Mouse (Mus musculus) spleen, embryonic (tissue): ENCODE measurements around the gene 1700015G11Rik.

Source experiments
- CTCF ChIA-PET: fragments of 350-600 bp; sonication (Branson Sonifier 250); formaldehyde crosslinking; loops from one replicate; lab custom pipeline; 2022; lab: Charles Lee

1700015G11Rik gene

DNA sequence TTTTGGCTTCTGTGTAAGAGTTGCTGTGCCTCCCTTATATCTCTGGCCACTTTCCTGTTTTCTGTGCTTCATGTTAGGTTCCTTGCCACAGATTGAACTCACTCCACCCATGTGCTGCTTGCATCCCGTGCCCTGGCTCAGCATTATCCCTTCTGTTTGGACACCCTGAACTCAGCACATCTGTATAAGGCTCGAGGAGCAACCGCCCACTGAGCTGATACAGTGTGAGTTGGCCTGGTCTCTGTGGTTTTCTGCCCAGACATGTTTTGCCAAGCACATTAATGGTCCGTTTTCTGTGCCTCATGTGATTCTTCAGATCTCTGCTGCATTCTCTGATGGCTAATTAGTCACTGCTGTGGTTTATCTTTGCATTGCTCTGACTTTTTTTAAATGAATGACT lies 47.9 kb downstream of the 1700015G11Rik start:
- CTCF ChIA-PET, result no interaction called here

DNA sequence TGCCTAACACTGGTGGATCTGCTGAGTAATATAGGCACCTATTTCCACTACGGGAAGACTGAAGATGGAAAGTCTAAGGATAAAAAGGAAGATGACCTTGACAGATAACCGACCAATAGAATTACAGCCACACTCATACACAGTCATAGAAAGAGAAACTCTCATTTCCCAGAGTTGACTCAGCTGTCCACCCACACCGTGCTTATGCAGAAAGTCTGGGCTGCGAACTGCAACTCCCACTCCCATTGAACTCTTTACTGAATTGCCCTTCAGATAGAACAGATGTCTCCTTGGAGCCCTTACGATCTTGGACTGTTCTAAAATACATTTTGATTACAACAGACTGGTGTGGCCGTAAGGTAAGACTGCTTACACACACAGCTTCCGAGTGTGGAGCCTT lies 50.8 kb downstream of the 1700015G11Rik start:
- CTCF ChIA-PET, result no interaction called here

GRCm38 (mm10) chr7:51962219-51962952 lies 53.1 kb downstream of the 1700015G11Rik start:
- CTCF ChIA-PET, result interaction anchor here (0.7 kb wide), 1 partner anchor 228 kb away, joined by 20 read pairs; no protein-coding TSS in a partner anchor
